Mouse (Mus musculus): ENCODE results near the gene Psmb9.
"Not testable (repeated sequence)": the region's sequence is repeated elsewhere in the genome, so short reads cannot be mapped to it uniquely, and the experiment has no call there.

The Psmb9 gene

GRCm38 (mm10) chr17:34144221-34144620 lies 43.3 kb downstream of the Psmb9 start:
- DNase-seq (ENCODE audit: low read depth, low spot score); H3K27me3 ChIP-seq (ENCODE audit: control insufficient read depth, insufficient read depth, low read length, poor library complexity, severe bottlenecking): not testable (repeated sequence)
- peaks cover 20% of the 10 kb centered on the region for H3K36me3 ChIP-seq (ENCODE audit: control insufficient read depth, insufficient read depth, low read length, poor library complexity, severe bottlenecking)

- no peaks in the 10 kb centered on the region for H3K27me3 ChIP-seq (ENCODE audit: control insufficient read depth, insufficient read depth, low read length, poor library complexity, severe bottlenecking)
- H3K36me3 ChIP-seq (ENCODE audit: control insufficient read depth, insufficient read depth, low read length, poor library complexity, severe bottlenecking): peaks cover 21% of the 10 kb centered on the region
- no peak for DNase-seq (ENCODE audit: low read depth, low spot score)
These were observed 44.1 kb downstream of the Psmb9 start for GRCm38 (mm10) chr17:34143461-34143860.

- DNase-seq (ENCODE audit: low read depth, low spot score): peak; percentile 98
- Histone ChIP-seq H3K27me3 (ENCODE audit: control insufficient read depth, insufficient read depth, low read length, poor library complexity, severe bottlenecking) (no peaks in the 10 kb centered on the region), H3K36me3 (ENCODE audit: control insufficient read depth, insufficient read depth, low read length, poor library complexity, severe bottlenecking) (peaks cover 23% of the 10 kb centered on the region)
These were observed 44.5 kb downstream of the Psmb9 start, which contains the start of gene H2-DMb2 for GRCm38 (mm10) chr17:34143033-34143432. Gene H2-DMb2, plus strand, starts transcription at chr17:34143307.

DNA sequence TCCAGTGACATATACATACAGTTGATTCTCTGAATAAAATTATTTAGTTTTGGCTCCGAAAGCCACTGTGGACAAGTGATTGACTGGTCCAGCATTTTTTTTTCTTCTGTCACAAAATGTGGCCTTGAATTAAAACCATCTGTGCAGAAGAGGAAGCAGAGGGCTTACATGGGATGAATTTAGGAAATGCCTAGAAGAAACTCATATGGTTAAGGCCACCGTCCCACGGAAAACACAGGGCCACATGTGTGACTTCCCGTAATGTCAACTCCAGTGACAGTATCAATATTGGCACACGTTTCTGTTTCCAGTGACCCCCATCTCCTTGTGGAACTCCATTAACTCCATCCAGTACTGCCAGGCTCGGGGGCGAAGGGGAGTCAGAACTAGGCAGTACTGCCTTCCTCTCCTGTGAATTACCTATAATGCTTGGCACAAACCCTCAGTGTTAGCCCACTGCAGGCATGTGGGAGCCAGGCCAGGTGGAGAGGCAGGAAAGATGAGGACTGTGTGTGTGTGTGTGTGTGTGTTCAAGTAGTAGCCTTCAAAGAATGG lies 45.0 kb downstream of the Psmb9 start:
- no peak for DNase-seq (ENCODE audit: low read depth, low spot score)
- no peaks in the 10 kb centered on the region for H3K27me3 ChIP-seq (ENCODE audit: control insufficient read depth, insufficient read depth, low read length, poor library complexity, severe bottlenecking)

DNA sequence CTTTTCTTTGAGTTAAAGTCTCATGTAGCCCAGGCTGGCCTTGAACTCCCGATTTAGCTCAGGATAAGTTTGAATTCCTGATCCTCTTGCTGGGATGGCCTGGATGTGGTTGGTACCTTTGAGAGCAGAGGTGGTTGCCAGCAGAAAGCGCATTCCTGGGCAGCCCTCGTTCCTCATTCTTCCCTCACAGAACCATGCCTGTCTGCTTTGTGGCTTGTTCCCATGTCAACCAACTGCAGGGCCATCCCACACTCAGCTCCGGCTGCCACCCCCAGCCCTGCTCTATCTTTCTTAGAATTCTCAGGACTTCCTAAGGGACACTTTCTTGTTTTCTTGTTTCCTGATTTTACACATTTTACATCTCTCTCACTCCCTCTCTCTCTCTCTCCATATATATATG lies 46.1 kb downstream of the Psmb9 start:
- H3K27me3 ChIP-seq (ENCODE audit: control insufficient read depth, insufficient read depth, low read length, poor library complexity, severe bottlenecking): no peaks in the 10 kb centered on the region
- DNase-seq (ENCODE audit: low read depth, low spot score): no peak
- H3K36me3 ChIP-seq (ENCODE audit: control insufficient read depth, insufficient read depth, low read length, poor library complexity, severe bottlenecking): peaks cover 24% of the 10 kb centered on the region

More for the DNA sequence above, 45.0 kb downstream of the Psmb9 start:
- peaks cover 23% of the 10 kb centered on the region for H3K36me3 ChIP-seq (ENCODE audit: control insufficient read depth, insufficient read depth, low read length, poor library complexity, severe bottlenecking)

GRCm38 (mm10) chr17:34140240-34140639 lies 47.3 kb downstream of the Psmb9 start:
- no peak for DNase-seq (ENCODE audit: low read depth, low spot score)
- H3K27me3 ChIP-seq (ENCODE audit: control insufficient read depth, insufficient read depth, low read length, poor library complexity, severe bottlenecking): no peaks in the 10 kb centered on the region
- peaks cover 24% of the 10 kb centered on the region for H3K36me3 ChIP-seq (ENCODE audit: control insufficient read depth, insufficient read depth, low read length, poor library complexity, severe bottlenecking)

DNA sequence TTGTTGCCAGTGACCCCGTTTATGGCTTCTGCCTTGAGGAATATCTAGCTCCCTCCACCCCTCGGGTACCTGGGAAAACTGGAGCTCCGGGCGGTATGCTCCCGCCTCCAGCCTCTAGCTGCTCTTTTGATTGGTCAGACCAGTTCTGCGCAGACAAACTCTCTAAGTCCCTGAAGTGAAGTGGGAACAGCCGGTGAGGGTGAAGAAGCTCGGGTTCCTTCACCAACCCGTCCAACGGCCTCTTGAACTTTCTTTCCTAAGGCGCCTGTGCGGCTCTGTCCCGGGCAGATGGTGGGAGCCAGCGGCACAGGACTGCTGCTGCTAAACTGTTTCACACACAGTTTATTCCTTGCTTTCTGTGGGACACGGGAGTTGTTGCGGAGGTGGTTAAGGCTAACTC lies 48.1 kb downstream of the Psmb9 start:
- peaks cover 24% of the 10 kb centered on the region for H3K36me3 ChIP-seq (ENCODE audit: control insufficient read depth, insufficient read depth, low read length, poor library complexity, severe bottlenecking)
- no peaks in the 10 kb centered on the region for H3K27me3 ChIP-seq (ENCODE audit: control insufficient read depth, insufficient read depth, low read length, poor library complexity, severe bottlenecking)
- DNase-seq (ENCODE audit: low read depth, low spot score): no peak

DNA sequence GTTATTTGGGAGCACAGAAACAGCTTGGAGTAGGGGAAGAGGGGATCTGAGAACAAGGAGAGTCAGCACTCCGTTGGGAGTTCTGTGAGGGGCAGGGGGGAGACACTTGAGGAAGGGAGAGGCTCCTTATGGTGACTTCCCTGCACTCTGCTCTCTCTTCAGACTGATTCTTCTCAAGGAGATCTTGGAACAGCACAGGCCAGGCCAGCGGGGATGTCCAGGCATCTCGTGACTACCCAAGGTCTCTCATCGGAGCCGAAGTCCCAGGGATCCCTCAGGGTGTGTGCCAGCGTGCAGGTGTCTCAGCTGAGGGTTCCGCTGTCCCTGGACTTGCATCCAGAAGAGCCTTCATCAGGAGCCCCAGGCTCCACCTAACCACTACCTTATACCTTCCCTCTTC lies 48.9 kb downstream of the Psmb9 start:
- Histone ChIP-seq H3K27me3 (ENCODE audit: control insufficient read depth, insufficient read depth, low read length, poor library complexity, severe bottlenecking) (no peaks in the 10 kb centered on the region), H3K36me3 (ENCODE audit: control insufficient read depth, insufficient read depth, low read length, poor library complexity, severe bottlenecking) (peaks cover 24% of the 10 kb centered on the region)
- no peak for DNase-seq (ENCODE audit: low read depth, low spot score)

DNA sequence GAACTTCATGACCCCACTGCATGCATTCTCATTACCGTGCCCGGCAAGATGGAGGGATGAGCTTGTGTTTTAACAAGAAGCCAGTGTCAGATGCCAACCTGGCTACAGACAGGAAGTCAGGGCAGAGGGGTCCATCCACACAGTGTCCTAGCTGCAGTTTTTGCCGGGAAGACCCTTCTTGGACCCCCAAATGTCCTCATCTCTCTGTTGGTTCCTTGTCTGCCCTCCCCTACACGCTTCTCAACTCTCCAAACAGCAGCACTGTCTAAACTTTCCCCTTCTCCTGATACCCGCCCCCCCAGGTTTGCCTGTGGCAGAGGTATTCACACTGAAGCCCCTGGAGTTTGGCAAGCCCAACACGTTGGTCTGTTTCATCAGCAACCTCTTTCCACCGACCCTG lies 50.0 kb downstream of the Psmb9 start:
- no peak for DNase-seq (ENCODE audit: low read depth, low spot score)
- peaks cover 24% of the 10 kb centered on the region for H3K36me3 ChIP-seq (ENCODE audit: control insufficient read depth, insufficient read depth, low read length, poor library complexity, severe bottlenecking)
- no peaks in the 10 kb centered on the region for H3K27me3 ChIP-seq (ENCODE audit: control insufficient read depth, insufficient read depth, low read length, poor library complexity, severe bottlenecking)

GRCm38 (mm10) chr17:34135297-34136224 lies 52.0 kb downstream of the Psmb9 start:
- DNase-seq (ENCODE audit: low read depth, low spot score): peak; percentile 100
- Histone ChIP-seq H3K36me3 (ENCODE audit: control insufficient read depth, insufficient read depth, low read length, poor library complexity, severe bottlenecking) (peaks cover 24% of the 10 kb centered on the region), H3K27me3 (ENCODE audit: control insufficient read depth, insufficient read depth, low read length, poor library complexity, severe bottlenecking) (no peaks in the 10 kb centered on the region)

DNA sequence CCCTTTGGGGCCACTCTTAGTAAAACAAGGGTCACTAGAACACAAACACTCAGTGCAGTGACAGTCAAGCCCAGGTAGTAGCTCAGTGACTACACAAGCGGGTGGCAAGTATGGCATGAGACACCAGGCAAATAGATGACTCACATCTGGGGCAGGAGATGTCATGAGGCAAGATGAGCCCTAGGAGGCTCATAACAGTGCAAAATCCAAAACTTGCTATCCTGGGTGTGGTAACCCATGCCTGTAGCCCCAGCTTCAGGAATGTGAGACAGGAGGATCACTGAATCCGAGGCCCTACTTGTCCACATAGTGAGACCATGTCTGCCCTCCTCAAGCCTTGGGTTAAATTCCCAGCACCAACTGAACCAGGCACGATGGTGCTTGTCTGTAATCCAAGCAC lies 53.1 kb downstream of the Psmb9 start:
- peaks cover 20% of the 10 kb centered on the region for H3K36me3 ChIP-seq (ENCODE audit: control insufficient read depth, insufficient read depth, low read length, poor library complexity, severe bottlenecking)
- no peak for DNase-seq (ENCODE audit: low read depth, low spot score)
- H3K27me3 ChIP-seq (ENCODE audit: control insufficient read depth, insufficient read depth, low read length, poor library complexity, severe bottlenecking): no peaks in the 10 kb centered on the region

DNA sequence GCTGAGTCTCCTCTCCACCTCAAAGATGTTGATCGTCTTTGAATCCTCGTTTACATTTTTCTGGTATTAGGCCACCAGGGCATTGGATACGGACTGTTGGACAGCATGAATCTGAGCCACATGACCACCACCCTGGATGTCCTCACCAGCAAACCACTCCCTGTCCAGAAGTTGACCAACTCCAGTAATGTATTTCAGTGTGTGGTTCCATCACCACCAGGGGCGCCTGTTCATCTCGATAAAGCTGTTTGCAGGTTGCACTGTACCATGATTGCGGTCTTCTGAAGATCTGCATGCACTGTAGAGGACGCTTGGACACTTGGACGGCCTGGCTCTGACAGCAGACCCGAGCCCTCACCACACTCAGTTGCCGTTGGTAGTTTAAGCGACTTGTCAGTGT lies 54.3 kb downstream of the Psmb9 start:
- peak; percentile 54 for DNase-seq (ENCODE audit: low read depth, low spot score)
- Histone ChIP-seq H3K27me3 (ENCODE audit: control insufficient read depth, insufficient read depth, low read length, poor library complexity, severe bottlenecking) (no peaks in the 10 kb centered on the region), H3K36me3 (ENCODE audit: control insufficient read depth, insufficient read depth, low read length, poor library complexity, severe bottlenecking) (peaks cover 13% of the 10 kb centered on the region)

Measured in splenic B cell, adult 2 months (primary cell).